Mouse (Mus musculus): ENCODE measurements at regions not wholly inside any gene's neighbourhood (a gene's known extent, or its start where the extent isn't known, plus 50 kb on each side); places are given as distances from the start of the nearest gene placed in this dataset.

DNA sequence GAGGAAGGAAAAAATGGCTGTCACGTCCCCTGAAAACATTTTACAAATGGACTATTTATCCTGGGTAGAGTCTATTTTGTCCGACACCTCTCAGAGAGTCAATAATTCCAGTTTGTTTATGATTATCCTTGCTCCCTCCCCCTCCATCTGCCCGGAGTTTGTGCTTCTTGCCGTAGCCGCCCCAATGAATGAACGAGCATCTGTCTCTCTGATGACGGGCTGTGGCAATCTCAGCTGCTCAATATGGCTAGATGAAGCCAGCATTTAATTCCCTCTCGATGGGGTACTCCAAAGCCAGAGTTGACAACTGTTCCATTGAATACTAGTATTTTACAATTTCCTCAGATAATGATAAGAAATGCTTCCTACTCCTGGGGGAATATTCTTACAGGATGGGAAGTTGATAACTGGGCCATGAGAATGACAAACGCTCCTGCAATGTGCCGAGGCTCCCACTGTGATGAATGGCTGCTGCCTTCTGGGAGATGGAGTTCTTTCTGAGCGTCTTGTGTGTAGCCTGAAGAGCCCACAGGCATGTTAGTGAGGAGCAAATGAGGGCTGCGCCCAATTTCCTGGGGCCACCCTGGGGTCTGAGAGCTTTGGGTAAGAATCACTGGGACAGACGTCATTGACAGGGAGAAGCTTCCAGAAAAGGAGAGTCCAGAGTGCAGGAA lies 128.6 kb upstream of the Fstl4 start:
- no peak overlapping the region for H3K4me2 ChIP-seq (replicated peaks)

DNA sequence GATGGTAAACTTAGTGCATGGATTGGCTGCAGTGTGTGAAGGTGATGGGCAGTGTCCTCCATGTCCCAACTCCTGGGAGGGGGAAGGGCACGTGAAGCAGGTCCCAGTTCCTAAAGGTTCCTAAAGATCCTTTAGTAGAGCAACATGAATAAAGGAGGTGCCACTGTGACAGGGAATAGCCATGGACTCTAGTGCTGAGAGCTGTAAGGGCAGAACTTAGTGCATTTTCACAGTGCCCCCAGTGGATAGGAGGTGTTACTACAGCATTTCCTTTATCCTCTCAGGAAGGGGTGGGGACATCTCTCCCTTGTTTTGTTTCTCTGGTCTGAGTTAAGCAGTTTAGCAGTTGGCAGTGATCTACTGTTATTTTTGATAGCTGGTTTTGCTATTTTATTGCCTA lies 125.5 kb upstream of the Fstl4 start:
- 96% methylated on average over 1 of the region's 1 CpGs for WGBS
- Histone ChIP-seq H3K9ac (no peak overlapping the region), H3K36me3 (no peaks in the 10 kb centered on the region), H3K4me1 (peaks cover 2% of the 10 kb centered on the region; the same call in 1 of the 2 replicates), H3K4me2 (replicated peaks) (no peak overlapping the region), H3K27me3 (peaks cover 54% of the 10 kb centered on the region), H3K27ac (no peak overlapping the region), H3K4me3 (no peak overlapping the region), H3K9me3 (peaks cover 3% of the 10 kb centered on the region; the same call in 1 of the 2 replicates)
- ATAC-seq (ENCODE audit: low FRiP score, low read depth) = no peak

More for the DNA sequence above, 128.6 kb upstream of the Fstl4 start:
- Histone ChIP-seq H3K4me3 (no peak overlapping the region), H3K36me3 (no peaks in the 10 kb centered on the region), H3K9me3 (peaks cover 3% of the 10 kb centered on the region; the same call in 1 of the 2 replicates), H3K27me3 (peaks cover 37% of the 10 kb centered on the region), H3K27ac (no peak overlapping the region), H3K9ac (no peak overlapping the region), H3K4me1 (peaks cover 2% of the 10 kb centered on the region; the same call in 1 of the 2 replicates)
- ATAC-seq (ENCODE audit: low FRiP score, low read depth) = no peak
- 73% methylated on average over 13 of the region's 13 CpGs for WGBS

- H3K4me3 ChIP-seq = no peak overlapping the region
- H3K36me3 ChIP-seq = no peaks in the 10 kb centered on the region
- H3K27ac ChIP-seq = no peak overlapping the region
- peaks cover 3% of the 10 kb centered on the region; the same call in 1 of the 2 replicates for H3K9me3 ChIP-seq
- peaks cover 2% of the 10 kb centered on the region; the same call in 1 of the 2 replicates for H3K4me1 ChIP-seq
- peaks cover 47% of the 10 kb centered on the region for H3K27me3 ChIP-seq
- H3K9ac ChIP-seq = no peak overlapping the region
- H3K4me2 ChIP-seq (replicated peaks) = no peak overlapping the region
- WGBS = 16% methylated on average over 14 of the region's 14 CpGs
- ATAC-seq (ENCODE audit: low FRiP score, low read depth) = no peak
Measured at GRCm38 (mm10) chr11:52641725-52642338, 122.6 kb upstream of the Fstl4 start.

DNA sequence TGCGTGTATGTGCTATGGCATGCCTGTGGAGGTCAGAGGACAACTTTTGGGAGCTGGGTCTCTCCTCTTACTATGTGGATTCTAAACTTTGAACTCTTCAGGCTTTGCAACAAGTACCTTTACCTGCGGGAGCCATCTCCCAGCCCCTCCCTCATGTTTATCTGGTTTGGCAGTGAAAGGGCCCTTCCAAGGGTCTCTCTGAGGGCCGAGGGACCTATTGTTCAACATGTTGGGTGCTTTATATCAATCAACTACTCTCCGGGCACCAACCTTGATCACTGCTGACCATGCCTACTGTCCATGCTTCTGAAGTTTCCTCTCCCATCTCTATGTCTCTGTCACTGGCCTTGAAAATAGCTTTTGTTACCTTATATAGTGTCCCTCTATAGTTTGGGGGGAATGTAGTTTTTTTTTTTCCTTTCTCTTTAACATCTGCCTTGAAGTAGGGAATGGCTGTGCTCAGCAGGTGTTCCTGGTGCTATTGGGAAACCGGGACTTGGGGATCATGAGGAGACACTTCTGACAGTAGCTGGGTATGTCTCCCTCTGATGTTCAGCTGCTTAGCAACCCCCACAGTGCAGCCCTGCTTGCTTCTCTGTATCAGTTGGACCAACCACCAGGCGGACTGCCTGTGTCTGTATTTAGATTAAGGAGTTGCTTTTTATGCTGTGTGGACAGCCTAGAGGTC lies 120.2 kb upstream of the Fstl4 start:
- Histone ChIP-seq H3K9me3 (no peaks in the 10 kb centered on the region), H3K27ac (no peak overlapping the region), H3K27me3 (peaks cover 49% of the 10 kb centered on the region), H3K4me2 (replicated peaks) (no peak overlapping the region), H3K9ac (no peak overlapping the region), H3K4me1 (peaks cover 8% of the 10 kb centered on the region; the same call in 1 of the 2 replicates), H3K36me3 (no peaks in the 10 kb centered on the region), H3K4me3 (no peak overlapping the region)
- no peak for ATAC-seq (ENCODE audit: low FRiP score, low read depth)
- 28% methylated on average over 6 of the region's 6 CpGs for WGBS

- Histone ChIP-seq H3K9ac (0 out of 2 replicates have a peak overlapping the region, but pooled peaks have one; percentile 14), H3K27me3 (peaks cover 14% of the 10 kb centered on the region), H3K27ac (no peak overlapping the region), H3K4me3 (no peak overlapping the region), H3K4me1 (peaks cover 8% of the 10 kb centered on the region; the same call in 1 of the 2 replicates), H3K36me3 (no peaks in the 10 kb centered on the region), H3K9me3 (no peaks in the 10 kb centered on the region), H3K4me2 (replicated peaks) (no peak overlapping the region)
- ATAC-seq (ENCODE audit: low FRiP score, low read depth) = peak; percentile 19; the same call in 1 of the 2 replicates
- whole genome bisulfite sequencing = 36% methylated on average over 15 of the region's 15 CpGs
Measured at GRCm38 (mm10) chr11:52648176-52648839, 116.1 kb upstream of the Fstl4 start.

- ATAC-seq (ENCODE audit: low FRiP score, low read depth) = no peak
- WGBS = 80% methylated on average over 8 of the region's 8 CpGs
- H3K4me3 ChIP-seq = no peak overlapping the region
Measured at GRCm38 (mm10) chr11:52648849-52649400, 115.5 kb upstream of the Fstl4 start.

GRCm38 (mm10) chr11:52654640-52655039 lies 109.8 kb upstream of the Fstl4 start:
- Histone ChIP-seq H3K27me3 (no peaks in the 10 kb centered on the region), H3K27ac (no peak overlapping the region), H3K4me2 (replicated peaks) (no peak overlapping the region), H3K4me1 (no peaks in the 10 kb centered on the region), H3K9me3 (no peaks in the 10 kb centered on the region), H3K4me3 (no peak overlapping the region), H3K9ac (no peak overlapping the region), H3K36me3 (no peaks in the 10 kb centered on the region)
- WGBS = 87% methylated on average over 7 of the region's 7 CpGs
- no peak for ATAC-seq (ENCODE audit: low FRiP score, low read depth)

More at GRCm38 (mm10) chr11:52648849-52649400, 115.5 kb upstream of the Fstl4 start:
- H3K27ac ChIP-seq = no peak overlapping the region
- H3K9me3 ChIP-seq = no peaks in the 10 kb centered on the region
- H3K36me3 ChIP-seq = no peaks in the 10 kb centered on the region
- no peak overlapping the region for H3K9ac ChIP-seq
- no peak overlapping the region for H3K4me2 ChIP-seq (replicated peaks)
- peaks cover 8% of the 10 kb centered on the region; the same call in 1 of the 2 replicates for H3K4me1 ChIP-seq
- peaks cover 8% of the 10 kb centered on the region for H3K27me3 ChIP-seq

- no peak for ATAC-seq (ENCODE audit: low FRiP score, low read depth)
- H3K27me3 ChIP-seq = no peaks in the 10 kb centered on the region
- H3K4me3 ChIP-seq = no peak overlapping the region
- 38% methylated on average over 2 of the region's 2 CpGs for WGBS
- no peaks in the 10 kb centered on the region for H3K36me3 ChIP-seq
- no peak overlapping the region for H3K9ac ChIP-seq
- no peaks in the 10 kb centered on the region for H3K9me3 ChIP-seq
- no peaks in the 10 kb centered on the region for H3K4me1 ChIP-seq
- no peak overlapping the region for H3K27ac ChIP-seq
- H3K4me2 ChIP-seq (replicated peaks) = no peak overlapping the region
Measured at GRCm38 (mm10) chr11:52655720-52656474, 108.5 kb upstream of the Fstl4 start.

GRCm38 (mm10) chr11:52661234-52661633 lies 103.2 kb upstream of the Fstl4 start:
- Histone ChIP-seq H3K4me1 (no peaks in the 10 kb centered on the region), H3K9me3 (no peaks in the 10 kb centered on the region), H3K27me3 (no peaks in the 10 kb centered on the region), H3K4me3 (no peak overlapping the region), H3K36me3 (no peaks in the 10 kb centered on the region), H3K4me2 (replicated peaks) (no peak overlapping the region), H3K9ac (no peak overlapping the region), H3K27ac (no peak overlapping the region)
- 84% methylated on average over 12 of the region's 12 CpGs for WGBS
- ATAC-seq (ENCODE audit: low FRiP score, low read depth) = no peak

- no peaks in the 10 kb centered on the region for H3K4me1 ChIP-seq
- no peak overlapping the region for H3K27ac ChIP-seq
- H3K9me3 ChIP-seq = no peaks in the 10 kb centered on the region
- no peaks in the 10 kb centered on the region for H3K36me3 ChIP-seq
- no peaks in the 10 kb centered on the region for H3K27me3 ChIP-seq
- 54% methylated on average over 15 of the region's 15 CpGs for WGBS
- no peak overlapping the region for H3K4me3 ChIP-seq
- no peak overlapping the region for H3K4me2 ChIP-seq (replicated peaks)
- no peak overlapping the region for H3K9ac ChIP-seq
- ATAC-seq (ENCODE audit: low FRiP score, low read depth) = no peak
Measured at GRCm38 (mm10) chr11:52661894-52662593, 102.4 kb upstream of the Fstl4 start.

GRCm38 (mm10) chr11:52665343-52665742 lies 99.1 kb upstream of the Fstl4 start:
- Histone ChIP-seq H3K27ac (no peak overlapping the region), H3K36me3 (no peaks in the 10 kb centered on the region), H3K4me3 (no peak overlapping the region), H3K9me3 (peaks cover 7% of the 10 kb centered on the region), H3K9ac (no peak overlapping the region), H3K27me3 (no peaks in the 10 kb centered on the region), H3K4me2 (replicated peaks) (no peak overlapping the region), H3K4me1 (no peaks in the 10 kb centered on the region)
- ATAC-seq (ENCODE audit: low FRiP score, low read depth) = no peak
- WGBS = 88% methylated on average over 1 of the region's 1 CpGs

Data from limb, embryonic 13.5 days (tissue).